Mouse (Mus musculus): ENCODE measurements at regions not wholly inside any gene's neighbourhood (a gene's known extent, or its start where the extent isn't known, plus 50 kb on each side); places are given as distances from the start of the nearest gene placed in this dataset.
"Not testable (repeated sequence)": the region's sequence is repeated elsewhere in the genome, so short reads cannot be mapped to it uniquely, and the experiment has no call there.

- DNase-seq (ENCODE audit: low spot score in 2 of 2) = peak; percentile 6 to 31
These were observed 485.1 kb upstream of the Hsf2 start for GRCm38 (mm10) chr10:57000892-57001722.

GRCm38 (mm10) chr10:57001723-57002110 lies 484.5 kb upstream of the Hsf2 start:
- no peak for DNase-seq (ENCODE audit: low spot score in 2 of 2)

GRCm38 (mm10) chr10:57037641-57038040 lies 448.5 kb upstream of the Hsf2 start:
- DNase-seq (ENCODE audit: low spot score in 2 of 2) = no peak

- no peak for DNase-seq (ENCODE audit: low spot score in 2 of 2)
These were observed 446.0 kb upstream of the Hsf2 start for GRCm38 (mm10) chr10:57040201-57040600.

GRCm38 (mm10) chr10:57046021-57046420 lies 440.2 kb upstream of the Hsf2 start:
- DNase-seq (ENCODE audit: low spot score in 2 of 2) = no peak

GRCm38 (mm10) chr10:57046891-57047290 lies 439.3 kb upstream of the Hsf2 start:
- no peak for DNase-seq (ENCODE audit: low spot score in 2 of 2)

- DNase-seq (ENCODE audit: low spot score in 2 of 2) = no peak
These were observed 438.5 kb upstream of the Hsf2 start for GRCm38 (mm10) chr10:57047719-57048118.

- not testable (repeated sequence) for DNase-seq (ENCODE audit: low spot score in 2 of 2)
These were observed 432.8 kb upstream of the Hsf2 start for GRCm38 (mm10) chr10:57053375-57053774.

- DNase-seq (ENCODE audit: low spot score in 2 of 2) = no peak
These were observed 396.1 kb upstream of the Hsf2 start for GRCm38 (mm10) chr10:57090131-57090530.

- no peak for DNase-seq (ENCODE audit: low spot score in 2 of 2)
These were observed 390.3 kb upstream of the Hsf2 start for GRCm38 (mm10) chr10:57095920-57096319.

- DNase-seq (ENCODE audit: low spot score in 2 of 2) = no peak
These were observed 372.8 kb upstream of the Hsf2 start for GRCm38 (mm10) chr10:57113359-57113758.

GRCm38 (mm10) chr10:57114696-57115271 lies 371.4 kb upstream of the Hsf2 start:
- no peak for DNase-seq (ENCODE audit: low spot score in 2 of 2)

GRCm38 (mm10) chr10:57121514-57121913 lies 364.7 kb upstream of the Hsf2 start:
- DNase-seq (ENCODE audit: low spot score in 2 of 2) = no peak

- DNase-seq (ENCODE audit: low spot score in 2 of 2) = no peak
These were observed 359.0 kb upstream of the Hsf2 start for GRCm38 (mm10) chr10:57127185-57127584.

- DNase-seq (ENCODE audit: low spot score in 2 of 2) = no peak
These were observed 329.8 kb upstream of the Hsf2 start for GRCm38 (mm10) chr10:57156426-57156825.

- no peak for DNase-seq (ENCODE audit: low spot score in 2 of 2)
These were observed 329.3 kb upstream of the Hsf2 start for GRCm38 (mm10) chr10:57156912-57157311.

GRCm38 (mm10) chr10:57160546-57160945 lies 325.6 kb upstream of the Hsf2 start:
- DNase-seq (ENCODE audit: low spot score in 2 of 2) = no peak

- no peak for DNase-seq (ENCODE audit: low spot score in 2 of 2)
These were observed 322.8 kb upstream of the Hsf2 start for GRCm38 (mm10) chr10:57163359-57163758.

- DNase-seq (ENCODE audit: low spot score in 2 of 2) = no peak
These were observed 302.6 kb upstream of the Hsf2 start for GRCm38 (mm10) chr10:57183560-57183959.

GRCm38 (mm10) chr10:57210701-57211100 lies 275.5 kb upstream of the Hsf2 start:
- DNase-seq (ENCODE audit: low spot score in 2 of 2) = no peak

GRCm38 (mm10) chr10:57231117-57231516 lies 255.1 kb upstream of the Hsf2 start:
- DNase-seq (ENCODE audit: low spot score in 2 of 2) = no peak

- DNase-seq (ENCODE audit: low spot score in 2 of 2) = no peak
These were observed 205.0 kb upstream of the Hsf2 start for GRCm38 (mm10) chr10:57281220-57281619.

GRCm38 (mm10) chr10:57282896-57283295 lies 203.3 kb upstream of the Hsf2 start:
- no peak for DNase-seq (ENCODE audit: low spot score in 2 of 2)

All from natural killer cell, adult 2 months (primary cell).